Mouse (Mus musculus) midbrain, embryonic 12.5 days (tissue): ENCODE measurements around the gene Taf8. TPM values are rescaled to one million over a fixed set of nuclear protein-coding genes. Genes with fewer than 3 reads are reported as not detected.
"Not testable (repeated sequence)": the region's sequence is repeated elsewhere in the genome, so short reads cannot be mapped to it uniquely, and the experiment has no call there.

ENCODE experiments used
- ATAC-seq: fragments of 200-750 bp; cut with Nextera tagmentation; 2 replicates; pipeline ENCODE4 v1.8.0; 2017; ENCODE audit warnings: low read depth, moderate TSS enrichment, moderate library complexity; ENCODE audit not compliant: low FRiP score
- H3K27ac ChIP-seq: fragments of 300-500 bp; sonication (generic); replicated peaks from 2 replicates; pipeline ENCODE4 v1.5.1; 2016; ENCODE audit warnings: mild to moderate bottlenecking
- H3K27me3 ChIP-seq: fragments of 300-500 bp; sonication (generic); 2 replicates; pipeline ENCODE4 v1.6.1; 2016; ENCODE audit warnings: mild to moderate bottlenecking
- H3K36me3 ChIP-seq: fragments of 300-500 bp; sonication (generic); 2 replicates; pipeline ENCODE4 v1.6.1; 2016
- H3K4me1 ChIP-seq: fragments of 300-500 bp; sonication (generic); 2 replicates; pipeline ENCODE4 v1.6.1; 2016
- H3K4me2 ChIP-seq: fragments of 300-500 bp; sonication (generic); replicated peaks from 2 replicates; pipeline ENCODE4 v1.6.1; 2016; ENCODE audit warnings: mild to moderate bottlenecking, moderate library complexity
- H3K4me3 ChIP-seq: fragments of 300-500 bp; sonication (generic); 2 replicates; pipeline ENCODE4 v1.5.1; 2016; ENCODE audit warnings: mild to moderate bottlenecking
- H3K9ac ChIP-seq: fragments of 300-500 bp; sonication (generic); replicated peaks from 2 replicates; pipeline ENCODE4 v1.6.1; 2016; ENCODE audit warnings: mild to moderate bottlenecking, moderate library complexity
- H3K9me3 ChIP-seq: fragments of 300-500 bp; sonication (generic); 2 replicates; pipeline ENCODE4 v1.6.1; 2016; ENCODE audit warnings: mild to moderate bottlenecking
- WGBS: fragments of 180-500 bp; shearing (Covaris S2); methylation state at CpG from one replicate; pipeline ENCODE4 v1.1.7; 2016; 5-methylcytosine and 5-hydroxymethylcytosine counted together
- polyA plus RNA-seq: library from polyadenylated mRNA; unstranded; fragments of >200 nt; fragmentation: Nextera tagmentation; extraction: Ambion mirVana; gene quantifications from 2 replicates; pipeline ENCODE4 v1.2.1, GENCODE M21; 2016

Gene Taf8
- polyA plus RNA-seq, 1 experiment from 2014 or later = 32.2 TPM

DNA sequence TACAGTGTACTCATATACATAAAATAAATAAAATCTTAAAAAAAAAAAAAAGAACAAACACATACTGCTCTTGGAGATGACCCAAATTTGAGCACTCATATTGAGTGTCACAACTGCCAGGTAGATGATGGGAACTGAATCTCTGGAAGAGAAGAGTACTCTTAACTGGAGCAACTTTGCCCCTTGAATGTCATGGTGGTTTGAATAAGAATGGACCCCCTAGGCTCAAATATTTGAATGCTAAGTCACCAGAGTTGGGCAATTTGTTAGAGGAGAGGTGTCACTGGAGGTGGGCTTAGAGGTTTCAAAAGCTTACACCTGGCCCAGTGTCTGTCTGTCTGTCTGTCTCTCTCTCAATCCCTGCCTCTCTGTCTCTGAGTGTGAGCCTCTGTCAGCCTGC is 1.6 kb upstream of the Taf8 start:
- H3K27me3 ChIP-seq = peaks cover 6% of the 10 kb centered on the region; the same call in 1 of the 2 replicates
- no peak overlapping the region for H3K27ac ChIP-seq
- no peak for ATAC-seq
- no peak overlapping the region for H3K4me3 ChIP-seq
- H3K4me1 ChIP-seq = peaks cover 25% of the 10 kb centered on the region
- peaks cover 9% of the 10 kb centered on the region; the same call in 1 of the 2 replicates for H3K36me3 ChIP-seq
- no peak overlapping the region for H3K9ac ChIP-seq
- H3K9me3 ChIP-seq = no peaks in the 10 kb centered on the region
- H3K4me2 ChIP-seq = no peak overlapping the region

DNA sequence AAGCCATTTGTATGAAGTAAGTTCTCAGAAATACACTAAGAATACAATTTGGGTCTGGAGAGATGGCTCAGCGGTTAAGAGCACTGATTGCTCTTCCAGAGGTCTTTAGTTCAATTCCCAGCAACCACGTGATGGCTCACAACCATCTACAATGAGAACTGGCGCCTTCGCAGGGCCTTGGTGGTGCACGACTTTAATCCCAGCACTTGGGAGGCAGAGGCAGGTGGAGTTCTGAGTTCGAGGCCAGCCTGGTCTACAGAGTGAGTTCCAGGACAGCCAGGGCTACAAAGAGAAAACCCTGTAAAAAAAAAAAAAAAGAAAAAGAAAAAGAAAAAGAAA is 584 bp upstream of the Taf8 start:
- not testable (repeated sequence) for H3K9me3 ChIP-seq, H3K4me3 ChIP-seq, H3K27ac ChIP-seq, H3K27me3 ChIP-seq, H3K9ac ChIP-seq, ATAC-seq
- Histone ChIP-seq H3K4me1 (peaks cover 19% of the 10 kb centered on the region), H3K36me3 (peaks cover 16% of the 10 kb centered on the region), H3K4me2 (peak overlapping the region; percentile 78; the same call in 1 of the 2 replicates)
- 78% methylated on average over 6 of the region's 6 CpGs for WGBS

DNA sequence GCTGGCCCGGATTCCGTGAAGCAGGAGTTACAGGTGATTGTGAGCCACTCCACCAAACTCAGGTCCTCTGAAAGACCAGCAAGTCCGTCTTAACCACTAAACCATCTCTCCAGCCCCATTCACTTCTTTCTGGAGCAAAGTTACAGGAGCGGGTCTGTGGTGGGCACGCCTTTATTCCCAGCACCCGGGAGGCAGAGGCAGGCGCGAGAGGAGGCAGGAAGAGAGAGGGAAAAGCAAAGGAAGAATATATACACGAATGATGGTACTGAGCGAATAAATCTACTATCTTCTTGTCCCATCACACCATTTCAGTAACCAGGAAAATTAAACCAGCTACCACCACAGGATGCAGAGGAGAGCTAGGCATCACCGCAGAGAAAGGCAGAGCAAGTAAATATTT is 561 bp downstream of the Taf8 start:
- Histone ChIP-seq H3K36me3 (peaks cover 25% of the 10 kb centered on the region), H3K27ac (no peak overlapping the region), H3K27me3 (peaks cover 6% of the 10 kb centered on the region; the same call in 1 of the 2 replicates), H3K4me1 (peaks cover 19% of the 10 kb centered on the region), H3K9me3 (no peaks in the 10 kb centered on the region), H3K9ac (peak overlapping the region; percentile 63), H3K4me2 (peak overlapping the region; percentile 78), H3K4me3 (peak overlapping the region; percentile 69)
- WGBS = 10% methylated on average over 11 of the region's 11 CpGs
- peak; percentile 10; the same call in 1 of the 2 replicates for ATAC-seq

DNA sequence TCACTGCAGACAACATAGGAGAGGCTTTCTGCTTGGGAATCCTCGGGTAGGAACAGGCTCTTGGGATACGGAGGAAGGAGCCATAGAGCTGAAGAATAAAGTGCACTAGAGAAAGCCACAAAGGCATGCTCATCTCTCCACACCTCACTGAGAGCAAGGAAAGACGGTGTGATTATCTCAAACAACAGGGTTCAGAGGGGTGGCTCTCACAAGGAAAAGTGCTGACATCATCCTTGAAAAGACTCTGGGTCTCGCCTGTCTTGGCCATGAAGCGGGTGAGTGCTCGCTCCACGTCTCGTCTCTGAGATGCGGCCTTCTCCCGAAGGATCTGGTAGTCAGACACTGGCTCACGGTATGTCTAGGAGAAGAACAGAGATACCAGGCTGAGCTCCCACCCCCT is 8.0 kb downstream of the Taf8 start:
- no peak overlapping the region for H3K27ac ChIP-seq
- no peak for ATAC-seq
- no peak overlapping the region for H3K4me3 ChIP-seq
- H3K4me2 ChIP-seq = no peak overlapping the region
- no peaks in the 10 kb centered on the region for H3K9me3 ChIP-seq
- H3K27me3 ChIP-seq = no peaks in the 10 kb centered on the region
- 94% methylated on average over 11 of the region's 11 CpGs for WGBS
- H3K9ac ChIP-seq = no peak overlapping the region
- no peaks in the 10 kb centered on the region for H3K4me1 ChIP-seq
- H3K36me3 ChIP-seq = peaks cover 89% of the 10 kb centered on the region

DNA sequence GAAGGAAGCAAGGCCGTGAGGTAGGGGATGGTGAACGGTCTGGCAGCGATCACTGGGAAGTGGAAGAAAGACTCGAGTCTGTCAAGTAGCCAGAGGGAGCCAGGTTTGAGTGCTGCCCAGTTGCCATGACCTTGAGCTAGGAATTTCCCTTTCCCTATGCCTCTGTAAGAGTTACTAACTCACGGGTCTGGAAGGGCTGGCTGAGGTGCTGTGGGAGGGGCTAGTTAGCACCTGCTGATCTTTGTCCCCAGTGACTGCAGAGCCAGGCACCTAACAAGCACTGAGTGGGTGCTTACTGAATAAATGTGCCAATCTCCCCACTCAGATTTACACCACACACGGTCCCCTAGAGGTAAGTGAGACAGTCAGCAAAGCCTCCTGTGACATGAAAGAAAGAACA is 8.4 kb downstream of the Taf8 start:
- WGBS = 89% methylated on average over 6 of the region's 6 CpGs
- H3K27ac ChIP-seq = no peak overlapping the region
- H3K4me2 ChIP-seq = no peak overlapping the region
- H3K9me3 ChIP-seq = no peaks in the 10 kb centered on the region
- no peak overlapping the region for H3K9ac ChIP-seq
- peaks cover 91% of the 10 kb centered on the region for H3K36me3 ChIP-seq
- no peaks in the 10 kb centered on the region for H3K4me1 ChIP-seq
- no peaks in the 10 kb centered on the region for H3K27me3 ChIP-seq
- no peak overlapping the region for H3K4me3 ChIP-seq
- ATAC-seq = no peak

DNA sequence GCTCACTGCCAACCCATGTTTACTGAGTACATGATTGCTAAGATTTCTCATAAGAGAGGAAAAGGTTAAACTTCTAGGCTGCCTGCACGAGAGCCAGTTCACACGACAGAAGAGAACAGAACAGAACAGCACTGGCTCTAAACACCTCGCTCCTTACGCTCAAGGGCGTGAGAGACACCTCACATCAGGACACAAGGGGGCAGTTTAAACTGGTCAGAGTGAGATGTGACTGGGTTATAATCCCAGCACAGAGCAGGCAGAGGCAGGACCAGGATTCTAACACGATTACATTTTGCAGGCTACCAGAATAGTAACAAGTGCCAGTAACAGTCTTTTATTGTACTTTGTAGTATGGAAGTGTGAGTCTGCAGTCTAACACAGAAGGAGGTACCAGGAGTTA is 9.4 kb downstream of the Taf8 start:
- Histone ChIP-seq H3K27me3 (no peaks in the 10 kb centered on the region), H3K9me3 (no peaks in the 10 kb centered on the region), H3K4me1 (no peaks in the 10 kb centered on the region), H3K9ac (no peak overlapping the region), H3K4me2 (no peak overlapping the region), H3K27ac (no peak overlapping the region), H3K36me3 (peaks cover 86% of the 10 kb centered on the region), H3K4me3 (no peak overlapping the region)
- ATAC-seq = no peak
- 86% methylated on average over 6 of the region's 6 CpGs for WGBS

DNA sequence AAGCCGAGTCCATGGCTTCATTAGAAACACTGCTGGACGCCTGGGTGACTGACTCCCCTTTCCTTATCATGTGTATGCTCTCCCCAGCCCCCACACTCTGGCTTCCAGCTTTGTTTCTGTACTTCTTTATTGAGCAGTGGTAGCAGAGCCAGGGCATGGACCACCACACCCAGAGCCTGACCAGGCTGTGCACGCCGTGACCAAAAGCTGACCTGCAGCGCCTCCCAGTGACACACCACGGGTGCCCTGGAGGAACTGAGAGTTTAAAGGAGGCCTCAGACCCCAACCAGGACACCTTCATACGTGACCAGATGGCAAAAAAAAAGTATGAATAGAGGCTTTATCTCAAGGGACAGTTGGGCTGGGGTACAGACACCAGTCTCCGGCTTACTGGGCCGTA is 11.3 kb downstream of the Taf8 start:
- 86% methylated on average over 9 of the region's 9 CpGs for WGBS
- Histone ChIP-seq H3K36me3 (peaks cover 72% of the 10 kb centered on the region), H3K27ac (no peak overlapping the region)

DNA sequence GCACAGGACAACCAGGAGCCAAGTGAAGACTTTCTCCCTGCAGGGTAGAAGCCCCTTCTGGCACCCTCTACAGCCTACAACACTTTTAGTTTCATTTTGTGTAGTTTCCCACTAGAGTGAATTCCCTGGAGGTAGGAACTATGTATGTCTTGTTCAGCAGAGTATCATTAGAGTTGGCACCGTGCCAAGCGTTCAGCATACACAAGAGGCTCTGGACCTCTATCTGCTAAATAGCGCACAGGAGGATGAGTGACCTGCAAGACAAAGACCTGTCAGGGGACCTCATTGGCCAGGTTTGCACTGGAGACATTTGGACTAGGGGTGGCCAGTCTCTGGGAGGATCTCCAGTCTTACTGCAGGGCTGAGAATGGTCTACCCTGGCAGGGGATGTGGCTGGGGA is 16.3 kb downstream of the Taf8 start:
- Histone ChIP-seq H3K4me2 (no peak overlapping the region), H3K36me3 (peaks cover 24% of the 10 kb centered on the region), H3K9me3 (no peaks in the 10 kb centered on the region), H3K4me3 (no peak overlapping the region), H3K27me3 (no peaks in the 10 kb centered on the region), H3K4me1 (peaks cover 13% of the 10 kb centered on the region), H3K27ac (no peak overlapping the region), H3K9ac (no peak overlapping the region)
- no peak for ATAC-seq
- 94% methylated on average over 3 of the region's 3 CpGs for WGBS

More for the DNA sequence above, 11.3 kb downstream of the Taf8 start:
- no peak overlapping the region for H3K9ac ChIP-seq
- H3K4me2 ChIP-seq = no peak overlapping the region
- H3K27me3 ChIP-seq = no peaks in the 10 kb centered on the region
- no peak for ATAC-seq
- H3K4me1 ChIP-seq = no peaks in the 10 kb centered on the region; the same call in 1 of the 2 replicates
- no peaks in the 10 kb centered on the region for H3K9me3 ChIP-seq
- no peak overlapping the region for H3K4me3 ChIP-seq

DNA sequence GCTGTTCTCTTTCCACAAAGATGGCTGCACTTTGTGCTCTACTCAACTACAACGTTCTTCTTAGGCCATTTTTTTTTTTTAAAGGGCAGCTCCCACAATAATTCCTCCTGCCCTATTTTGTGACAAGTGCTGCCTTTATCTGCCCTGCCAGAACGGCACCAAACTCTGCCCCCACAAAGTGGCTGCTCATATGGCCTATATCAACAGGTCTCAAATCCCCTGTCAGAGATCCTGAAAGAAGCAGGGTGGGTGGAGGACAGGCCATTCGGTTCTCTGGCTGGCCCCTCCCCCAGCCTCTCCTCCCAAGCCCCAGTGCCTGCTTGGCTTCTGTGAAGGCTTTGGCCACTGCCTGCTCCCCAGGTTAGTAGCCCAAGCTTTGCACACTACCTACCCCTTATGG is 17.1 kb downstream of the Taf8 start:
- H3K9me3 ChIP-seq = no peaks in the 10 kb centered on the region
- H3K27ac ChIP-seq = no peak overlapping the region
- H3K36me3 ChIP-seq = peaks cover 16% of the 10 kb centered on the region
- no peak overlapping the region for H3K4me3 ChIP-seq
- H3K4me2 ChIP-seq = no peak overlapping the region
- H3K4me1 ChIP-seq = peaks cover 13% of the 10 kb centered on the region
- WGBS = under 1% methylated on average over 3 of the region's 3 CpGs
- H3K9ac ChIP-seq = no peak overlapping the region
- H3K27me3 ChIP-seq = no peaks in the 10 kb centered on the region
- no peak for ATAC-seq

DNA sequence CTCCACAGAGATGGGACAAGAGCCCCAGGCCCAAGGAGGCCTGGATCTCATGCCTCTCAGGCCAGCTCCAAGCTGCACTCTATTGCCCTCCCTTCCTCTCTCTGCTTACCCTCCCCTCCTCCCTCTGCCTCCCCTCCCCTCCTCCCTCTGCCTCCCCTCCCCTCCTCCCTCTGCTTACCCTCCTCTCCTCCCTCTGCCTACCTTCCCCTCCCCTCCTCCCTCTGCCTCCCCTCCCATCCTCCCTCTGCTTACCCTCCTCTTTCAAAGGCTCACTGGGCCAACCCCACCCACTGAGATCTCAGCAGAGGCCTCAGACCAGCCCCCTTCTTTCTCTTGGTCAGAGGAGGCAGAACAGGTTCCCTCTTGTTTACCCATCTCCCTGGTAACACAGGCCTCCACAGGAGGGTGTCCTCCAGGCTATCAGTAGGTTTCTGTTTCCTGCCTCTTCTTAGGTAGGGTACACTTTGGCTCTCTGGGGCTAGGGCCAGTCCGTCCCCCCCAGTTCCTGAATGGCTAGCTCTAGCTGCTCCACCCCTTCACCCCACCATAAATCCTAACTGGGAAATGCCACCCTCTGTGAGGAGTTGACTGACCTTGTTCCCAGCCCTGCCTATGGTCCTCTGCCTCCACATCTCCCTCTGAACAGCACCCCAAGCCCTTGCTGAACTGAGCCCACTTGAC is 17.7 kb downstream of the Taf8 start:
- Histone ChIP-seq H3K4me3 (no peak overlapping the region), H3K36me3 (peaks cover 10% of the 10 kb centered on the region), H3K27ac (no peak overlapping the region), H3K9ac (no peak overlapping the region), H3K4me2 (no peak overlapping the region), H3K9me3 (no peaks in the 10 kb centered on the region), H3K27me3 (no peaks in the 10 kb centered on the region), H3K4me1 (peaks cover 13% of the 10 kb centered on the region)
- no peak for ATAC-seq
- 8% methylated on average over 1 of the region's 1 CpGs for WGBS

DNA sequence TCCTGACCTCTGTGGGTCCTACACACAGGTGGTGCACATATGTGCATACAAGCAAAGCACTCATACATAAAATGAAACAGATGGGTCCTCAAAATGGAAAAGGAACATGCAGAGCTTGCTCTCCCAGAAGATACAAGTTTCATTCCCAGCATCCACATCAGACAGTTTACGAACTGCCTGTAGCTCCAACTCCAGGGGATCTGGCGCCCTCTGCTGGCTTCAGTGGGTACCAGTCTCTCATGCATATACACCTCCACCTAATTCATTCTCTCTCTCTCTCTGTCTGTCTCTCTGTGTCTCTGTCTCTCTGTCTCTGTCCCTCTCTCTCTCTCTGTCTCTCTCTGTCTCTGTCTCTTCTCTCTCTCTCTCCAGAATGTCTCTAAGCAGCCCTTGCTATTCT is 19.7 kb downstream of the Taf8 start:
- H3K4me2 ChIP-seq = no peak overlapping the region
- H3K36me3 ChIP-seq = no peaks in the 10 kb centered on the region
- H3K9ac ChIP-seq = no peak overlapping the region
- peaks cover 13% of the 10 kb centered on the region for H3K4me1 ChIP-seq
- ATAC-seq = no peak
- H3K27ac ChIP-seq = no peak overlapping the region
- H3K9me3 ChIP-seq = no peaks in the 10 kb centered on the region
- no peak overlapping the region for H3K4me3 ChIP-seq
- WGBS = 27% methylated on average over 2 of the region's 2 CpGs
- H3K27me3 ChIP-seq = no peaks in the 10 kb centered on the region

DNA sequence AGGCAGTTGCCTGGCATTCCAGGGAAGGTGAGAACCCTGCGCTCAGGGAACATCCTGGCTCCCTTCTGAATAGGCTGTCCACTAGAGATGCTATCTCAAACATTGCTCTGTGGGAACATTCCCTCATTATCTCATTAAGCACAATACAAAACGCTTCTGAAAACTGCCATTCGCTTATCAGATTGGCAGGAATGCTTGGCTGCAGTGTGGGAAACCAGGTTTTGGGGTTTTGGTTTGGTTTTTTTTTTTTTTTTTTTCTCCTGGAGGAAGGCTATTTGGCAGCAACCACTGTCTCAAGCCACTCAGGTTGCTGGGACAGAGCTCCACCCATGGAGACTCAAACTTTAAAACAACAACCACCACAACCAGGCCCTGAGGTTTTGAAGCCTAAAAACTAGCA is 22.2 kb downstream of the Taf8 start:
- 85% methylated on average over 3 of the region's 3 CpGs for WGBS
- H3K36me3 ChIP-seq = no peaks in the 10 kb centered on the region
- no peak for ATAC-seq

DNA sequence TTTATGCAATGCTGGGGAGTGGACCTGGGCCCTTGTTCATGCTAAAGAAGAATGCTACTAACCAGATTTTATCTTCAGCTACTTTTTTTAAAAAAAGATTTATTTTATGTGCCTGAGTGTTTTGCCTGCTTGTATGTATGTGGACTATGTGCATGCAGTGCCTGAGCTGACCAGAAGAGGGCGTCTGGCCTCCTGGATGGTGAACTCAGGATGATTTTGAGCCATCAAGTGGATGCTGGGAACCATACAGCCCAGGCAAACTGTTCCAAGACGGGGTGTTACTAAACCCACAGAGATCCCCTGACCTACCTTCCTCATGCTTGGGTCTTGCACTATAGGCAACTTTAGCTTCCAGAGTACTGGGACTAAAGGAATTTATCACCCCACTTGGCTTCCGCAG is 26.4 kb downstream of the Taf8 start:
- ATAC-seq = no peak
- Histone ChIP-seq H3K4me3 (no peak overlapping the region), H3K36me3 (no peaks in the 10 kb centered on the region), H3K27ac (no peak overlapping the region), H3K9ac (no peak overlapping the region), H3K4me1 (no peaks in the 10 kb centered on the region), H3K27me3 (peaks cover 5% of the 10 kb centered on the region), H3K9me3 (no peaks in the 10 kb centered on the region), H3K4me2 (no peak overlapping the region)
- WGBS = 55% methylated on average over 3 of the region's 3 CpGs

More for the DNA sequence above, 22.2 kb downstream of the Taf8 start:
- no peaks in the 10 kb centered on the region for H3K9me3 ChIP-seq
- peaks cover 5% of the 10 kb centered on the region for H3K4me1 ChIP-seq
- H3K4me2 ChIP-seq = no peak overlapping the region
- H3K4me3 ChIP-seq = no peak overlapping the region
- H3K9ac ChIP-seq = no peak overlapping the region
- no peak overlapping the region for H3K27ac ChIP-seq
- no peaks in the 10 kb centered on the region for H3K27me3 ChIP-seq
